Mouse (Mus musculus): ENCODE results near the gene Olfr393. TPM values are rescaled to one million over a fixed set of nuclear protein-coding genes. Genes with fewer than 3 reads are reported as not detected.

Olfr393 gene
- not detected in 2 replicates for polyA plus RNA-seq (2015; fragmentation: Nextera tagmentation; extraction: Ambion mirVana)

DNA sequence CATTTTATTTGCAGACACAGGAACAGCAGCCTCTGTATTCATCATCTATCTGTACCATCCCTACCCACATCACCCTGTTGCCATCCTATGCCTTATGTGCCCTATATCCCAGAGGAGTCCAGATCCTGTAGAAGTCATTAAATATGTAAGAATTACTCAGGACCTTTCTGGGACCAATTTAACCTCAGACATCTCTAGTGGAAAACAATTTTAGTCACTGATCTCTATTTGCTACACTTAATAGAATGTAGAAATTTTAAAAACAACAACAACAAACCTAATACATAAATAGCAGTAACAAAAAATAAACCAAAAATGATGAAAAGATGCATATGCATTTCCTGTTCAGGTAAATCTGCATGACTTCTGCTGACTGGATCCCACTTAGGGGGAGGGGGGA lies at the start of gene Olfr393:
Olfr393 (minus strand) TSS at position 101 of the 400 bp plus-strand sequence.
- ATAC-seq (no peak), DNase-seq (no peak)
- H3K9ac ChIP-seq (replicated peaks): no peak within 1 kb of the TSS
- no peak for TF ChIP-seq CTCF (IDR thresholded peaks at IDR 0.05; ENCODE audit: low read depth)
- no peak for TF ChIP-seq EP300 (IDR thresholded peaks at IDR 0.05; ENCODE audit: low read depth)
- H3K4me2 ChIP-seq (ENCODE audit: low read depth, low read length): no peak within 1 kb of the TSS
- H3K4me1 ChIP-seq (ENCODE audit: insufficient read depth): no peaks in the 10 kb centered on the region
- H3K36me3 ChIP-seq (replicated peaks; ENCODE audit: insufficient read depth, low read length): no peaks in the 10 kb centered on the region
- H3K9me3 ChIP-seq (ENCODE audit: low read length): no peaks in the 10 kb centered on the region
- no peaks in the 10 kb centered on the region for H3K27me3 ChIP-seq (ENCODE audit: insufficient read depth, low read length)
- H3K4me3 ChIP-seq (ENCODE audit: low read depth, low read length): no peak within 1 kb of the TSS
- no peak within 1 kb of the TSS for H3K27ac ChIP-seq (ENCODE audit: low read depth)

DNA sequence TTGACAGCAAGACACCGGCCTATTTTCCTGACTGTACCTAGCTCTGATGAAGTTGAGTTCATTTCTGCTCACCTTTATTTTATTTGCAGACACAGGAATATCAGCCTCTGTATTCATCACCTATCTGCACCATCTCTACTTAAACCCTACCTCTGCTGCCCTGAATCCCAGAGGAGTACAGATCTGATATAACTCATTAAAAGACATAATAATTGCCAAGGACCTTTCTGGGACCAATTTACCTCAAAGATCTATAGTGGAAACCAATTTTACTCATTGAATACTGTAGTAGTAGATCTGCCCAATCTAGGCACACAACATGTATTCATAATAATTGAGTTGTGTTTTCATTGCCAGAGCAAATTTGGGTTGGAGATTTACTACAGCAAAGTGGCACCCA lies 39.4 kb upstream of the Olfr393 start, which contains the start of gene Olfr394:
Olfr394 (minus strand) TSS at position 101 of the 400 bp plus-strand sequence.
- H3K9ac ChIP-seq (replicated peaks): no peak within 1 kb of the TSS
- no peak within 1 kb of the TSS for H3K27ac ChIP-seq (ENCODE audit: low read depth)
- TF ChIP-seq CTCF (IDR thresholded peaks at IDR 0.05; ENCODE audit: low read depth) (no peak), EP300 (IDR thresholded peaks at IDR 0.05; ENCODE audit: low read depth) (no peak)
- 79% methylated on average over 1 of the region's 1 CpGs for WGBS (ENCODE audit: insufficient replicate concordance)
- no peaks in the 10 kb centered on the region for H3K27me3 ChIP-seq (ENCODE audit: insufficient read depth, low read length)
- DNase-seq (no peak), ATAC-seq (no peak)
- H3K9me3 ChIP-seq (ENCODE audit: low read length): no peaks in the 10 kb centered on the region
- H3K4me3 ChIP-seq (ENCODE audit: low read depth, low read length): no peak within 1 kb of the TSS
- H3K4me1 ChIP-seq (ENCODE audit: insufficient read depth): no peaks in the 10 kb centered on the region
- no peaks in the 10 kb centered on the region for H3K36me3 ChIP-seq (replicated peaks; ENCODE audit: insufficient read depth, low read length)
- no peak within 1 kb of the TSS for H3K4me2 ChIP-seq (ENCODE audit: low read depth, low read length)

- H3K27me3 ChIP-seq (ENCODE audit: insufficient read depth, low read length): no peaks in the 10 kb centered on the region
- H3K4me2 ChIP-seq (ENCODE audit: low read depth, low read length): no peak within 1 kb of the TSS
- H3K4me1 ChIP-seq (ENCODE audit: insufficient read depth): no peaks in the 10 kb centered on the region
- no peak within 1 kb of the TSS for H3K4me3 ChIP-seq (ENCODE audit: low read depth, low read length)
- no peaks in the 10 kb centered on the region for H3K36me3 ChIP-seq (replicated peaks; ENCODE audit: insufficient read depth, low read length)
- TF ChIP-seq EP300 (IDR thresholded peaks at IDR 0.05; ENCODE audit: low read depth): no peak
- TF ChIP-seq CTCF (IDR thresholded peaks at IDR 0.05; ENCODE audit: low read depth): no peak
- ATAC-seq (no peak), DNase-seq (no peak)
- H3K9me3 ChIP-seq (ENCODE audit: low read length): no peaks in the 10 kb centered on the region
- H3K9ac ChIP-seq (replicated peaks): no peak within 1 kb of the TSS
- 79% methylated on average over 1 of the region's 1 CpGs for WGBS (ENCODE audit: insufficient replicate concordance)
- H3K27ac ChIP-seq (ENCODE audit: low read depth): no peak within 1 kb of the TSS
These were observed 34.3 kb downstream of the Olfr393 start, which contains the start of gene Olfr392 for GRCm38 (mm10) chr11:73816949-73817348. Gene Olfr392, minus strand, starts transcription at chr11:73817049.

DNA sequence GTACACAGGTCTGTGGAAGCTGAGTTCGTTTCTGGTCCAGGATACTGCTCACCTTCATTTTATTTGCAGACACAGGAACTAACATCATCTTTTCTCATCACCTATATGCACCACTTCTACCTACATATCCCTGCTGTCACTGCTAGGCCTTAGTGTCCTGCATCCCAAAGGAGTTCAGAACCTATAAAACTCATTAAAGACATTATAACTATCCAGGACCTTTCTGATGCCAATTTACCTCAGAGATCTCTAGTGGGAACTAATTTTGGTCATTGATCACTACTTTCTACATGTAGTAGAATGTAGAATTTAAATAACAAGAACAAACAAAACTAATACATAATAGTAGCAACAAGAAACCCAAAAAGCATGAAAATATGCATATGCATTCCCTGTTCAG lies 48.3 kb downstream of the Olfr393 start, which contains the start of gene Olfr391-ps:
Olfr391-ps (minus strand) TSS at position 101 of the 400 bp plus-strand sequence.
- ATAC-seq: no peak
- no peak for TF ChIP-seq CTCF (IDR thresholded peaks at IDR 0.05; ENCODE audit: low read depth)
- TF ChIP-seq EP300 (IDR thresholded peaks at IDR 0.05; ENCODE audit: low read depth): no peak
- no peak within 1 kb of the TSS for H3K9ac ChIP-seq (replicated peaks)
- H3K4me2 ChIP-seq (ENCODE audit: low read depth, low read length): no peak within 1 kb of the TSS
- H3K4me1 ChIP-seq (ENCODE audit: insufficient read depth): no peaks in the 10 kb centered on the region
- no peaks in the 10 kb centered on the region for H3K36me3 ChIP-seq (replicated peaks; ENCODE audit: insufficient read depth, low read length)
- H3K27ac ChIP-seq (ENCODE audit: low read depth): no peak within 1 kb of the TSS
- WGBS (ENCODE audit: insufficient replicate concordance): 13% methylated on average over 1 of the region's 1 CpGs
- no peak within 1 kb of the TSS for H3K4me3 ChIP-seq (ENCODE audit: low read depth, low read length)
- H3K9me3 ChIP-seq (ENCODE audit: low read length): no peaks in the 10 kb centered on the region; the same call in 1 of the 2 replicates
- no peak for DNase-seq
- H3K27me3 ChIP-seq (ENCODE audit: insufficient read depth, low read length): no peaks in the 10 kb centered on the region

Other genes with a start within 250 kb of the Olfr393 start
- gene Zfp735, start 162.7 kb downstream of the Olfr393 start, polyA plus RNA-seq (2015; fragmentation: Nextera tagmentation; extraction: Ambion mirVana): not detected in 2 replicates
- gene Olfr389, start 70.7 kb downstream of the Olfr393 start, polyA plus RNA-seq (2015; fragmentation: Nextera tagmentation; extraction: Ambion mirVana): not detected in 2 replicates
- gene Olfr390, start 68.5 kb downstream of the Olfr393 start, polyA plus RNA-seq (2015; fragmentation: Nextera tagmentation; extraction: Ambion mirVana): not detected in 2 replicates
- not detected in 2 replicates for gene Olfr391-ps, start 48.4 kb downstream of the Olfr393 start, polyA plus RNA-seq (2015; fragmentation: Nextera tagmentation; extraction: Ambion mirVana)
- not detected in 2 replicates for gene Olfr392, start 34.4 kb downstream of the Olfr393 start, polyA plus RNA-seq (2015; fragmentation: Nextera tagmentation; extraction: Ambion mirVana)
- not detected in 2 replicates for gene Olfr394, start 39.3 kb upstream of the Olfr393 start, polyA plus RNA-seq (2015; fragmentation: Nextera tagmentation; extraction: Ambion mirVana)
- gene Olfr395, start 57.8 kb upstream of the Olfr393 start, polyA plus RNA-seq (2015; fragmentation: Nextera tagmentation; extraction: Ambion mirVana): not detected in 2 replicates
- not detected in 2 replicates for gene Olfr23, start 85.2 kb upstream of the Olfr393 start, polyA plus RNA-seq (2015; fragmentation: Nextera tagmentation; extraction: Ambion mirVana)
- gene Olfr397, start 109.4 kb upstream of the Olfr393 start, polyA plus RNA-seq (2015; fragmentation: Nextera tagmentation; extraction: Ambion mirVana): not detected in 2 replicates
- not detected in 2 replicates for gene Olfr398, start 139.0 kb upstream of the Olfr393 start, polyA plus RNA-seq (2015; fragmentation: Nextera tagmentation; extraction: Ambion mirVana)
- not detected in 2 replicates for gene Olfr139, start 205.1 kb upstream of the Olfr393 start, polyA plus RNA-seq (2015; fragmentation: Nextera tagmentation; extraction: Ambion mirVana)
- not detected in 2 replicates for gene Olfr399, start 205.2 kb upstream of the Olfr393 start, polyA plus RNA-seq (2015; fragmentation: Nextera tagmentation; extraction: Ambion mirVana)
- gene Zfp616, start 218.5 kb upstream of the Olfr393 start, polyA plus RNA-seq (2015; fragmentation: Nextera tagmentation; extraction: Ambion mirVana): not detected in 2 replicates